9 mouse cellular contexts compared by ENCODE assay signal in the genomic region with DNA sequence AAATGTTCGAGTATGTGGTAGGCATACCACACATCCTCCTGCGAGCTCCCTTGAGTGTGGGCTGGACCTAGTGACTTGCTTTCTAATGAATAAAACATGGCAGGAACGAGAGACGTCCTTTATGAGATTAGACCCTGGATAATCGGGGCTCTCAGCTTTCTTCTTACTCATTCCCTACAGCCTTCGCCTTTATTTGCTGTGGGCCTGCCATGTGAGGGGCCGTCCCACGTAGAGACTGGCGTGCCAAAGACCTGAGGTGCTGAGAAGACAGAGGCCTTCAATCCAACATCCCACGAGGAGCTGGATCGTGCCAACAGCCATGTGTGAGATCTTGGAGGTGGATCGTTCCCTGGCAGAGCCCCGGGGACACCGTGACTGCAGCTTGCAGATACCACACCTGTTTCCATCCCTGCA. TPM values are rescaled to one million over a fixed set of nuclear protein-coding genes. Genes with fewer than 3 reads are reported as not detected.
A peak's percentile ranks its signal among the peaks of the same experiment; 100 is the strongest.
DNase-seq lines count a peak whose midpoint lies in the region; ATAC-seq lines count a peak whose summit lies in the region.
"Had no signal": no experiment of that assay in that cellular context is flagged by ENCODE, and none has a peak within 500 bp of the region (broad histone marks: within the 10 kb centered on the region; RNA-seq: fewer than 3 reads in every experiment).

No protein-coding gene starts in this region.

- no peaks in the 10 kb centered on the region for H3K27me3 ChIP-seq in heart, embryonic 12.5 days (replicated peaks)
- H3K27me3 ChIP-seq in neural tube, embryonic 13.5 days: no peaks in the 10 kb centered on the region
- no peaks in the 10 kb centered on the region for H3K27me3 ChIP-seq in heart, embryonic 16.5 days (ENCODE audit: control insufficient read depth, insufficient read depth, low read length)
- H3K27me3 ChIP-seq in midbrain, embryonic 14.5 days (ENCODE audit: control insufficient read depth, insufficient read depth, low read length): no peaks in the 10 kb centered on the region
- H3K27me3 ChIP-seq: liver, embryonic 12.5 days had no signal

- H3K4me2 ChIP-seq in heart, embryonic 12.5 days: no peak overlapping the region
- H3K4me2 ChIP-seq in neural tube, embryonic 13.5 days: no peak overlapping the region
- H3K4me2 ChIP-seq in heart, embryonic 16.5 days (ENCODE audit: low read depth, low read length): no peak overlapping the region
- H3K4me2 ChIP-seq in midbrain, embryonic 14.5 days (ENCODE audit: low read length): peak overlapping the region; percentile 11; the same call in 1 of the 2 replicates
- H3K4me2 ChIP-seq: liver, embryonic 12.5 days had no signal

- intact Hi-C loops in heart, postnatal 14 days (cut with DNase I): loop anchor here (2.0 to 10.0 kb wide), 2 partner anchors 54 to 266 kb away; no protein-coding TSS in a partner anchor

- no peak overlapping the region for H3K4me3 ChIP-seq in heart, embryonic 12.5 days
- H3K4me3 ChIP-seq in neural tube, embryonic 13.5 days: no peak overlapping the region
- no peak overlapping the region for H3K4me3 ChIP-seq in heart, embryonic 16.5 days (ENCODE audit: low read length)
- H3K4me3 ChIP-seq in midbrain, embryonic 14.5 days (replicated peaks; ENCODE audit: low read depth, low read length): no peak overlapping the region
- H3K4me3 ChIP-seq: liver, embryonic 12.5 days had no signal

- no peak for ATAC-seq in heart, embryonic 12.5 days (ENCODE audit: insufficient number of reproducible peaks, low FRiP score)
- ATAC-seq in neural tube, embryonic 13.5 days (ENCODE audit: low read depth): no peak
- ATAC-seq in heart, embryonic 16.5 days (replicated peaks; ENCODE audit: extremely low read depth, insufficient read depth, low FRiP score): no peak
- ATAC-seq in midbrain, embryonic 14.5 days (ENCODE audit: low FRiP score, low TSS enrichment): no peak
- ATAC-seq: liver, embryonic 12.5 days had no signal

- H3K27ac ChIP-seq in heart, embryonic 12.5 days (ENCODE audit: poor library complexity, severe bottlenecking): peak overlapping the region; percentile 49; the same call in 1 of the 2 replicates
- peak overlapping the region; percentile 20; the same call in 1 of the 2 replicates for H3K27ac ChIP-seq in neural tube, embryonic 13.5 days (replicated peaks)
- H3K27ac ChIP-seq in heart, embryonic 16.5 days (ENCODE audit: low read length): peak overlapping the region; percentile 80
- no peak overlapping the region for H3K27ac ChIP-seq in midbrain, embryonic 14.5 days (replicated peaks; ENCODE audit: low read depth, low read length)
- H3K27ac ChIP-seq: liver, embryonic 12.5 days had no signal

- peaks cover 29% of the 10 kb centered on the region for H3K4me1 ChIP-seq in heart, embryonic 12.5 days (replicated peaks)
- H3K4me1 ChIP-seq in neural tube, embryonic 13.5 days (replicated peaks): peaks cover 38% of the 10 kb centered on the region
- H3K4me1 ChIP-seq in heart, embryonic 16.5 days (ENCODE audit: control insufficient read depth, insufficient read depth, low read length): peaks cover 15% of the 10 kb centered on the region
- H3K4me1 ChIP-seq in midbrain, embryonic 14.5 days (ENCODE audit: control insufficient read depth, insufficient read depth, low read length): peaks cover 13% of the 10 kb centered on the region; the same call in 1 of the 2 replicates

- DNase-seq in heart, postnatal 14 days: no peak
- DNase-seq in neural tube, embryonic 10.5 days (ENCODE audit: extremely low spot score, low spot score): no peak
- peak; percentile 51 for DNase-seq in midbrain, embryonic 14.5 days
- DNase-seq in adrenal gland, postnatal 4 days (ENCODE audit: low spot score in 2 of 2): no peak
- DNase-seq in cerebellum, postnatal 14 days: no peak

- 67% methylated on average over 14 of the region's 14 CpGs for WGBS in heart, embryonic 12.5 days
- 47% methylated on average over 14 of the region's 14 CpGs for WGBS in neural tube, embryonic 13.5 days
- 64% methylated on average over 14 of the region's 14 CpGs for WGBS in heart, embryonic 16.5 days
- 21% methylated on average over 14 of the region's 14 CpGs for WGBS in midbrain, embryonic 14.5 days

- H3K36me3 ChIP-seq in heart, embryonic 12.5 days: no peaks in the 10 kb centered on the region
- no peaks in the 10 kb centered on the region for H3K36me3 ChIP-seq in neural tube, embryonic 13.5 days
- no peaks in the 10 kb centered on the region for H3K36me3 ChIP-seq in heart, embryonic 16.5 days (ENCODE audit: control insufficient read depth, insufficient read depth)
- H3K36me3 ChIP-seq in midbrain, embryonic 14.5 days (ENCODE audit: control insufficient read depth, insufficient read depth, low read length): no peaks in the 10 kb centered on the region
- H3K36me3 ChIP-seq: liver, embryonic 12.5 days had no signal

- no peaks in the 10 kb centered on the region for H3K9me3 ChIP-seq in heart, embryonic 12.5 days (replicated peaks)
- H3K9me3 ChIP-seq in neural tube, embryonic 13.5 days: no peaks in the 10 kb centered on the region
- H3K9me3 ChIP-seq in heart, embryonic 16.5 days (replicated peaks; ENCODE audit: control insufficient read depth, low read length): peaks cover 5% of the 10 kb centered on the region; the same call in 1 of the 2 replicates
- no peaks in the 10 kb centered on the region for H3K9me3 ChIP-seq in midbrain, embryonic 14.5 days (ENCODE audit: control insufficient read depth, low read length)
- H3K9me3 ChIP-seq: liver, embryonic 12.5 days had no signal

- no peak overlapping the region for H3K9ac ChIP-seq in heart, embryonic 12.5 days
- H3K9ac ChIP-seq in neural tube, embryonic 13.5 days: no peak overlapping the region
- no peak overlapping the region for H3K9ac ChIP-seq in heart, embryonic 16.5 days (ENCODE audit: low read length)
- H3K9ac ChIP-seq in midbrain, embryonic 14.5 days (replicated peaks; ENCODE audit: low read length): no peak overlapping the region; the same call in 1 of the 2 replicates
- H3K9ac ChIP-seq: liver, embryonic 12.5 days had no signal

RNA-seq across cellular contexts. Expression of a gene that starts 32.1 kb away (rescaled TPM):
- polyA plus RNA-seq in heart, embryonic 12.5 days (2016; fragmentation: Nextera tagmentation; extraction: Ambion mirVana): 0.05 and 0.11 TPM in 2 replicates
- under 1 TPM in 1 of 2 experiments, not detected in 1; 0.15 TPM for total RNA-seq in heart, postnatal 14 days (2021)
- 0.40 TPM in 1 of 2 replicates, not detected in the other for polyA plus RNA-seq in neural tube, embryonic 13.5 days (2015; fragmentation: Nextera tagmentation; extraction: Ambion mirVana)
- 0.06 and 0.71 TPM in 2 replicates for polyA plus RNA-seq in heart, embryonic 16.5 days (2015; fragmentation: Nextera tagmentation; extraction: Ambion mirVana)
- polyA plus RNA-seq in midbrain, embryonic 14.5 days (2014; fragmentation: Nextera tagmentation; extraction: Ambion mirVana): 0.22 TPM in 1 of 2 replicates, not detected in the other
- under 1 TPM; 0.31 to 0.51 TPM for total RNA-seq in adrenal gland, postnatal 4 days (2021)

RNA-seq across cellular contexts. Expression of a gene that starts 33.7 kb away (rescaled TPM):
- 0.08 TPM in 1 of 2 replicates, not detected in the other for polyA plus RNA-seq in heart, embryonic 12.5 days (2016; fragmentation: Nextera tagmentation; extraction: Ambion mirVana)
- total RNA-seq in heart, postnatal 14 days (2021): under 1 TPM; 0.45 to 0.80 TPM
- polyA plus RNA-seq in neural tube, embryonic 13.5 days (2015; fragmentation: Nextera tagmentation; extraction: Ambion mirVana): not detected in 2 replicates
- 0.69 and 1.5 TPM in 2 replicates for polyA plus RNA-seq in heart, embryonic 16.5 days (2015; fragmentation: Nextera tagmentation; extraction: Ambion mirVana)
- polyA plus RNA-seq in midbrain, embryonic 14.5 days (2014; fragmentation: Nextera tagmentation; extraction: Ambion mirVana): 0.45 TPM in 1 of 2 replicates, not detected in the other
- total RNA-seq in adrenal gland, postnatal 4 days (2021): under 1 TPM; 0.34 to 0.51 TPM
